Mouse (Mus musculus) lung, embryonic 15.5 days (tissue): ENCODE results near the gene Irf4. TPM values are rescaled to one million over a fixed set of nuclear protein-coding genes. Genes with fewer than 3 reads are reported as not detected.

ENCODE experiments used
- ATAC-seq: fragments of 200-750 bp; cut with Nextera tagmentation; 2 replicates; pipeline ENCODE4 v1.8.0; 2017; ENCODE audit warnings: moderate number of reproducible peaks, borderline replicate concordance; ENCODE audit not compliant: low FRiP score, low TSS enrichment; ENCODE audit errors: extremely low read depth
- H3K27ac ChIP-seq: fragments of 300-500 bp; sonication (generic); 2 replicates; pipeline ENCODE4 v1.5.1; 2015; ENCODE audit warnings: moderate library complexity, mild to moderate bottlenecking, inconsistent platforms
- H3K27me3 ChIP-seq: fragments of 300-500 bp; sonication (generic); 2 replicates; pipeline ENCODE4 v1.6.1; 2015; ENCODE audit warnings: inconsistent platforms
- H3K36me3 ChIP-seq: fragments of 300-500 bp; sonication (generic); 2 replicates; pipeline ENCODE4 v1.6.1; 2015; ENCODE audit warnings: inconsistent platforms
- H3K4me1 ChIP-seq: fragments of 300-500 bp; sonication (generic); 2 replicates; pipeline ENCODE4 v1.6.1; 2015; ENCODE audit warnings: inconsistent platforms
- H3K4me2 ChIP-seq: fragments of 300-500 bp; sonication (generic); 2 replicates; pipeline ENCODE4 v1.6.1; 2015; ENCODE audit warnings: inconsistent platforms, mild to moderate bottlenecking, moderate library complexity
- H3K4me3 ChIP-seq: fragments of 300-500 bp; sonication (generic); 2 replicates; pipeline ENCODE4 v1.5.1; 2015; ENCODE audit warnings: mild to moderate bottlenecking, inconsistent platforms
- H3K9ac ChIP-seq: fragments of 300-500 bp; sonication (generic); 2 replicates; pipeline ENCODE4 v1.6.1; 2015; ENCODE audit warnings: inconsistent platforms
- H3K9me3 ChIP-seq: fragments of 300-500 bp; sonication (generic); 2 replicates; pipeline ENCODE4 v1.6.1; 2016; ENCODE audit warnings: inconsistent platforms
- WGBS: fragments of 180-500 bp; shearing (Covaris S2); methylation state at CpG from one replicate; pipeline ENCODE4 v1.1.7; 2015; 5-methylcytosine and 5-hydroxymethylcytosine counted together
- polyA plus RNA-seq: library from polyadenylated mRNA; unstranded; fragments of >200 nt; fragmentation: Nextera tagmentation; extraction: Ambion mirVana; gene quantifications from 2 replicates; pipeline ENCODE4 v1.2.1, GENCODE M21; 2015

Irf4 gene
- polyA plus RNA-seq, 1 experiment from 2014 or later, result 0.17 TPM

DNA sequence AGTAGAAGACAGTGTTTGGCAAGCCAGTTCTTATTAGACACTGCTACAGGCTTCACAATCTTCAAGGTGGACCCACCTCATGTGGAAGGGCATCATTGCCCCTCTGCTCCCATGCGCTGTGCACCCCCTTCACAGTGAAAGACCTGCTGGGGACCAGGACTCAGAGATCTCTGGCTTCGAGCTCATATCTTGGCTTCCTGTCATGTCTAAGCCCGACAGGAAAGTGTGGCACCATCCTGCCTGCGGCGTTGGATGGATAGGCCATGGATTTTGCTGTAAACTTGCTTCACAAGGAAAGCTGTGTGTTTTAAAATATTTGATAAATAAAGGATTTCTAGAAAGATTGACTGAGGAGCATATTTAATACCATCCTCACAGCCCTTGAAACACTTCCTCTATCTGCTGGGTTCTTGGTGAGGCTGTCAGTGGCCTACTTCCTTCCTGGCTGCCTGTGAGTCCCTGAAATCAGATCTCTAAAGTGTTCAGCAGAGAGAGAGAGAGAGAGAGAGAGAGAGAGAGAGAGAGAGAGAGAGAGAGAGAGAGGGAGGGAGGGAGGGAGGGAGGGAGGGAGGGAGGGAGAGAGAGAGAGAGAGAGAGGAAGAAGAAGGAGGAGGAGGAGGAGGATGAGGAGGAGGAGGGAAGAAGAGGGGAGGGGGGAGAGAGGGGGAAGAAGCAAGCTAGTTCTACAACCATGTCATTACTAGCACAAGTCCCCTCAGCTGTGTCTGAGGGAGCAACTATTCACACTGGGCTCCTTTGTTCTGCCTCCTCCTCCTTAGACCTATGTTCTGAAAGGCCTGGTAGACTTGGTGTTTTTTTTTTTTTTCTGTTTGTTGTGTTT lies 17.8 kb downstream of the Irf4 start:
- 83% methylated on average over 5 of the region's 5 CpGs for WGBS
- Histone ChIP-seq H3K27ac (no peak overlapping the region), H3K9ac (no peak overlapping the region), H3K36me3 (no peaks in the 10 kb centered on the region), H3K4me1 (peaks cover 12% of the 10 kb centered on the region), H3K4me2 (no peak overlapping the region), H3K4me3 (no peak overlapping the region), H3K9me3 (no peaks in the 10 kb centered on the region), H3K27me3 (no peaks in the 10 kb centered on the region)
- ATAC-seq, result no peak

DNA sequence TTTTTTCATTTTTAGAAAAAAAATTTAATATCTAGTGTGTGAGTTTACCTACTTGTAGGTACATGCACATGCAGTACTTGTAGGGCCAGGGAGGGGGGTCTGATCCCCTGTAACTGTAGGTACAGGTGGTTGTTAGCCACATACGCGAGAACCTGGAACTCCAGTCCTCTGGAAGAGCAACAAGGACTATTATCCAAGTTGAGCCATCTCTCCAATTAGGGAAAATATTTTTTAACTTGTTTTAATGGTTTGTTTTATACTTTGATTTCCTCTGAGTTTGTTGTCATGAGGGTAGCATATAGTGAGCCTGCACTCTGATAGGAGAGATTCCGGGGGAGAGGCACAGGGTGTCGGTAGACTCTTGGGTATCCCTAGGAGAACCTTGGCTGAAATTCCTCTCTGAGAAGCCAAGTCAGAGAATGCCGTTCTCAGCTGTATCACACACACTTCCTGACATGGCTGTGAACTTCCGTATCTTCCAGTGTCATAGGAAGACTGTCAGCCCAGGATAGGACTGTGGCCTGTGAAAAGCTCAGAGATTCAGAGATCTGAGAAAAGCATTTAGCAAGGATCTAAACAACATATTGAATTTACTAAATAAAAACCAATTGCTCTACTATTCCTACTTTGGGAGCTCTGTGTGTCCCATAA lies 18.6 kb downstream of the Irf4 start:
- no peak overlapping the region for H3K9ac ChIP-seq
- H3K4me1 ChIP-seq, result peaks cover 12% of the 10 kb centered on the region
- H3K27ac ChIP-seq, result no peak overlapping the region
- no peak overlapping the region for H3K4me2 ChIP-seq
- no peak overlapping the region for H3K4me3 ChIP-seq
- no peak for ATAC-seq
- H3K9me3 ChIP-seq, result no peaks in the 10 kb centered on the region
- 56% methylated on average over 6 of the region's 6 CpGs for WGBS
- no peaks in the 10 kb centered on the region for H3K27me3 ChIP-seq
- H3K36me3 ChIP-seq, result no peaks in the 10 kb centered on the region

GRCm38 (mm10) chr13:30776021-30776420 lies 27.0 kb downstream of the Irf4 start:
- H3K9ac ChIP-seq, result no peak overlapping the region
- WGBS, result 83% methylated on average over 2 of the region's 2 CpGs
- H3K4me2 ChIP-seq, result no peak overlapping the region
- H3K36me3 ChIP-seq, result no peaks in the 10 kb centered on the region
- no peaks in the 10 kb centered on the region for H3K9me3 ChIP-seq
- no peak overlapping the region for H3K27ac ChIP-seq
- H3K4me3 ChIP-seq, result no peak overlapping the region
- H3K4me1 ChIP-seq, result no peaks in the 10 kb centered on the region
- H3K27me3 ChIP-seq, result no peaks in the 10 kb centered on the region
- no peak for ATAC-seq

GRCm38 (mm10) chr13:30777678-30778179 lies 28.7 kb downstream of the Irf4 start:
- Histone ChIP-seq H3K27me3 (no peaks in the 10 kb centered on the region), H3K4me3 (no peak overlapping the region), H3K4me2 (no peak overlapping the region), H3K4me1 (0 out of 2 replicates have a peak, but pooled peaks cover 6% of the 10 kb centered on the region), H3K27ac (no peak overlapping the region), H3K9me3 (no peaks in the 10 kb centered on the region), H3K36me3 (no peaks in the 10 kb centered on the region), H3K9ac (no peak overlapping the region)
- no peak for ATAC-seq
- WGBS, result 54% methylated on average over 11 of the region's 11 CpGs

GRCm38 (mm10) chr13:30781905-30782304 lies 32.9 kb downstream of the Irf4 start:
- no peak overlapping the region for H3K4me3 ChIP-seq
- ATAC-seq, result no peak; the same call in 1 of the 2 replicates
- H3K27ac ChIP-seq, result no peak overlapping the region
- H3K9me3 ChIP-seq, result no peaks in the 10 kb centered on the region
- 0 out of 2 replicates have a peak, but pooled peaks cover 8% of the 10 kb centered on the region for H3K4me1 ChIP-seq
- H3K4me2 ChIP-seq, result no peak overlapping the region
- no peaks in the 10 kb centered on the region for H3K27me3 ChIP-seq
- WGBS, result 7% methylated on average over 2 of the region's 2 CpGs
- no peaks in the 10 kb centered on the region for H3K36me3 ChIP-seq
- H3K9ac ChIP-seq, result no peak overlapping the region

DNA sequence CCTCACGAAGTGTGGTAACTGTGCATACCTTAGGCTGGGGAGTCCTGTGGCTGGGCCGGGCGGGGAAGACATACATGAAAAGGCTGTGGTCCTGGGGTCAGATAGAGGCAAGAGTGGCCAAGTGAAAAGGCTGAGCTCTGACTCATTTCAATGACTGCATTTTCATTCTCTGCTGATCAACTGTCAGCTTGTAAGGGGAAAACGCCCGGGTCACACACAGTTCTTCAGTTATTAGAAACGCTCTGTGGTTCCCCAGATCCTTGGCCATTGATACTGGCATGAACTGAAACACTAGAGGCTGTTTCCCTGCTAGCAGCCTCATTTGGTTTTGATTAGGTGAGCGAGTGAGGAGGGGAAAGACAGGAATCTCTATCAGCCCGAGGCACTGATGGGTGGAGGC lies 33.4 kb downstream of the Irf4 start:
- WGBS, result 40% methylated on average over 8 of the region's 8 CpGs

DNA sequence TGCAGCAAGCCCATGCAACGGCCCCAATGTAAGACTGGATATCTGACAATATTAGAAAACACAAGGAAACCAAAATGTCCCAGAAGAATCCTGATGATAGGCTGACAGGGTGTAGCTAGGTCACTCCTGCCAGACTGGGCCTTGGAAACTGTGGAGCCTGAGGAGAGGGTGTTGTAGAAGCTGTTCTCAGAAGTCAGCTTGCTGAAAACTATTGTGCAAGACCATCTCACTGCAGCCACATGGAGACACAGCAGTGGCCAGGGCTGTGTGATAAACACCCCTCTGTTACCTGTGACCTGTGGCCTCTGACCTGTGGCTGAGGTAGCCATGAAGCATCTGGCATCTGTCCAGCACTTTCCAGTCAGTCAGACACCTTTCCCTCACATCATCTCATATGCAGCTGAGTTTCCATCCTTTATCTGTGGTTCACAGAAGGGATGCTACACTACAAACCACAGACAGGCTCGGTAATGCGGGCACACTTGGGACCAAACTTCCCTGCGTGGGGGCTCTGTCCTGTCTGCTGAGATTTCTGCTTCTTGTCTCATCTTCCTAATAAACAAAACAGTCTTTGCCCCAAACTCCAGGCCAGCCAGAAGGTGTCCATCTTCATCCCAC lies 36.5 kb downstream of the Irf4 start:
- ATAC-seq, result no peak

More for the DNA sequence above, 33.4 kb downstream of the Irf4 start:
- 0 out of 2 replicates have a peak, but pooled peaks cover 8% of the 10 kb centered on the region for H3K4me1 ChIP-seq
- H3K27ac ChIP-seq, result no peak overlapping the region
- no peak overlapping the region for H3K4me2 ChIP-seq
- no peaks in the 10 kb centered on the region for H3K27me3 ChIP-seq
- no peaks in the 10 kb centered on the region for H3K9me3 ChIP-seq
- no peaks in the 10 kb centered on the region for H3K36me3 ChIP-seq
- no peak overlapping the region for H3K9ac ChIP-seq
- ATAC-seq, result no peak
- no peak overlapping the region for H3K4me3 ChIP-seq

GRCm38 (mm10) chr13:30786235-30787035 lies 37.4 kb downstream of the Irf4 start:
- H3K4me1 ChIP-seq, result 0 out of 2 replicates have a peak, but pooled peaks cover 8% of the 10 kb centered on the region
- no peak overlapping the region for H3K27ac ChIP-seq
- no peaks in the 10 kb centered on the region for H3K9me3 ChIP-seq
- no peak overlapping the region for H3K4me2 ChIP-seq
- no peaks in the 10 kb centered on the region for H3K27me3 ChIP-seq
- no peak for ATAC-seq
- H3K9ac ChIP-seq, result no peak overlapping the region
- H3K36me3 ChIP-seq, result no peaks in the 10 kb centered on the region
- WGBS, result 61% methylated on average over 5 of the region's 5 CpGs
- H3K4me3 ChIP-seq, result no peak overlapping the region

More for the DNA sequence above, 36.5 kb downstream of the Irf4 start:
- Histone ChIP-seq H3K9me3 (no peaks in the 10 kb centered on the region), H3K4me3 (no peak overlapping the region), H3K9ac (no peak overlapping the region), H3K36me3 (no peaks in the 10 kb centered on the region), H3K4me2 (no peak overlapping the region), H3K27me3 (no peaks in the 10 kb centered on the region), H3K4me1 (0 out of 2 replicates have a peak, but pooled peaks cover 8% of the 10 kb centered on the region), H3K27ac (no peak overlapping the region)
- 68% methylated on average over 4 of the region's 4 CpGs for WGBS

DNA sequence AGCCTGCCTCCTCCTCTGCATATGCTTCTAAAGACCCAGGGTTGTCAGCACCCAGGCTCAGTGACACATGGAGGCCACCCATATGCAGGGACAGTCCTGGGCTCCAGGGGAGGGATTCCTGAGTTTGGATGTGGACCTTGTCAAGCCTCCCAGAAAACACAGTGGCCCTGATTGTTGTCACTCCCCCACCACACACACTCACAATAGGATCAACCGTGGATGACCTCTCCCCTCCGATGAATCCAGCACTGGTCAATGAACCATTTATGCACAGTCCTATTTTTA lies 38.0 kb downstream of the Irf4 start:
- 83% methylated on average over 2 of the region's 2 CpGs for WGBS
- no peaks in the 10 kb centered on the region for H3K9me3 ChIP-seq
- ATAC-seq, result no peak
- no peak overlapping the region for H3K27ac ChIP-seq
- H3K4me1 ChIP-seq, result 0 out of 2 replicates have a peak, but pooled peaks cover 6% of the 10 kb centered on the region
- no peak overlapping the region for H3K9ac ChIP-seq
- H3K4me2 ChIP-seq, result no peak overlapping the region
- H3K27me3 ChIP-seq, result no peaks in the 10 kb centered on the region
- H3K4me3 ChIP-seq, result no peak overlapping the region
- H3K36me3 ChIP-seq, result no peaks in the 10 kb centered on the region

DNA sequence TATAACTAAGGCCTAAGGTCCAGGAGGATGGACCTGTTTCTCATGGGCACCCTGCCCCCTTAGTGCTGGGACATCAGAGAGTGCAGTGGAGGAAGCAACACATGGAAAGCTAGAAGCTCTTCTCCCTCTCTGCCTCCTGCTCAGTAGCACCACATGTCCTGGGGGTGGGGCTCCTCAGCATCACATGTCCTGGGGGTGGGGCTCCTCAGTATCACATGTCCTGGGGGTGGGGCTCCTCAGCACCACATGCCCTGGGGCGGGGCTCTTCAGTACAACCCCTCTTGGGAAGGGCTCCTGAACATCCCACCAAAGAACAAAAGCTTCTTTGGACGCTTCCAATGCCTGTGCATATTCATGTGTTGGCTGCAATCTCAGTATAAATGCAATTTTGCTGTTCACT lies 38.5 kb downstream of the Irf4 start:
- Histone ChIP-seq H3K4me2 (no peak overlapping the region), H3K27me3 (no peaks in the 10 kb centered on the region), H3K27ac (no peak overlapping the region), H3K4me1 (0 out of 2 replicates have a peak, but pooled peaks cover 3% of the 10 kb centered on the region), H3K36me3 (no peaks in the 10 kb centered on the region), H3K9ac (no peak overlapping the region), H3K4me3 (no peak overlapping the region), H3K9me3 (no peaks in the 10 kb centered on the region)
- WGBS, result 84% methylated on average over 2 of the region's 2 CpGs
- ATAC-seq, result no peak

DNA sequence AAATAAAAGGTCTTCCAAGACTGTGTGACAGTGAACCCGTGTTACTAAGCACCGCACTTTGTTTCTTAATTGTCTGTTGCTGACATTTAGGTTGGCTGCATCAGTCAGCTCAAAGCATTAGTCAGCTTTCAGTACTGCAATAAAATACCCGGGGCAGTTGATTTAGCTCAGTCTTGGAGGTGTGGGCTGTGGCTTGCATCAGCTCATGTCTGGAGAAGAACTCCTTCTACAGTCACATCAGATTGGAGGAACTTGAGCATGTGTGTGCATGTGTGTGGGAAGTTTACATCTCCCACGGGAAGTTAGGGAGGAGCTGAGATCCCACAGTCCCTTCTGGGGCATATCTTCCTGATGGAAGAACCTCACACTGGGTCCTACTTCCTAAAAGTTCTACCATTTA lies 38.9 kb downstream of the Irf4 start:
- Histone ChIP-seq H3K27ac (no peak overlapping the region), H3K4me1 (0 out of 2 replicates have a peak, but pooled peaks cover 3% of the 10 kb centered on the region), H3K27me3 (no peaks in the 10 kb centered on the region), H3K9ac (no peak overlapping the region), H3K36me3 (no peaks in the 10 kb centered on the region), H3K4me2 (no peak overlapping the region), H3K4me3 (no peak overlapping the region), H3K9me3 (no peaks in the 10 kb centered on the region)
- WGBS, result 85% methylated on average over 4 of the region's 4 CpGs
- ATAC-seq, result no peak
